Mouse (Mus musculus) heart, postnatal 14 days (tissue): Measurements from ENCODE around the gene Prkaa1. TPM values are rescaled to one million over a fixed set of nuclear protein-coding genes. Genes with fewer than 3 reads are reported as not detected.
"Not testable (repeated sequence)": the region's sequence is repeated elsewhere in the genome, so short reads cannot be mapped to it uniquely, and the experiment has no call there.

Experiments
- DNase-seq, 2 experiments: peaks; one replicate each; pipeline ENCODE4 v3.0.0; 2021 to 2022
- intact Hi-C: fragments of 180-260 bp; cut with DNase I; formaldehyde crosslinking; loops from one replicate; pipeline ENCODE4 v1.15.1; 2025
- total RNA-seq, 2 experiments: library from RNA; stranded (reverse); gene quantifications; 2 replicates each; pipeline ENCODE4 v1.2.3; 2021

Gene Prkaa1
- total RNA-seq, 2 experiments from 2014 or later: 14.0 to 15.7 TPM

- intact Hi-C loops: no loop called here
- no peak for DNase-seq
Observed at GRCm38 (mm10) chr15:5127487-5127886, 16.2 kb upstream of the Prkaa1 start.

DNA sequence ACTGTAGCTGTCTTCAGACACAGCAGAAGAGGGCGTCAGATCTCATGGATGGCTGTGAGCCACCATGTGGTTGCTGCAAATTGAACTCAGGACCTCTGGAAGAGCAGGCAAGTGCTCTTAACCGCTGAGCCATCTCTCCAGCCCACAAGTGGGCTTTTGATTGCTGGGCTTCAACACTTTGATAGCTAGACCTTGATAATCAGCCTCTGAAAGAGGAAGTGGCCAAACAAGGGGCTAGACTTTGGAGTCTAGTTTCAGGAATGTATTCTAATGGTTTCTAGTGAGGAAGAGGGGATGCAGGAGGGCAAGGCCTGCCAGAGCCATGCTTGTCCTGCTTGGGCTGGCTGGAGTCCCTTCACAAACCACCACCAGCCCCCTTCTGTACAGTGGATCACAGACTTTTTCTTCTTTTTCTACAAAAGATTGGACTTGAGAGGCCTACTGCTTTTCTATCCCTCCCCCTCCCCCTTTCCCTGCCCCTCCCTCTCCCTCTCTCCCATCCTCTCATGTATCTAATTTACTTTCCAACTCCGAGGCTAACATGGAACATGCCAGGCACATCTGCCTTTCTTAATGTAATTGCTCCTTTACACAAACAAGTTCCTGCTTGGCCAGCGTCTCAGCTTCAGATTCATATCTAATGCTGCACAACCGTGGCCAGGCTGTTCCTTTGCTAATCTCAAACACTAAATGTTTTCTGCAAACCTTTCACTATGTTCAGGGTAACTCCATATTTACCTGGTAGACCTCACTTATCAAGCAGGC is 15.3 kb upstream of the Prkaa1 start:
- intact Hi-C loops: no loop called here
- DNase-seq: no peak

DNA sequence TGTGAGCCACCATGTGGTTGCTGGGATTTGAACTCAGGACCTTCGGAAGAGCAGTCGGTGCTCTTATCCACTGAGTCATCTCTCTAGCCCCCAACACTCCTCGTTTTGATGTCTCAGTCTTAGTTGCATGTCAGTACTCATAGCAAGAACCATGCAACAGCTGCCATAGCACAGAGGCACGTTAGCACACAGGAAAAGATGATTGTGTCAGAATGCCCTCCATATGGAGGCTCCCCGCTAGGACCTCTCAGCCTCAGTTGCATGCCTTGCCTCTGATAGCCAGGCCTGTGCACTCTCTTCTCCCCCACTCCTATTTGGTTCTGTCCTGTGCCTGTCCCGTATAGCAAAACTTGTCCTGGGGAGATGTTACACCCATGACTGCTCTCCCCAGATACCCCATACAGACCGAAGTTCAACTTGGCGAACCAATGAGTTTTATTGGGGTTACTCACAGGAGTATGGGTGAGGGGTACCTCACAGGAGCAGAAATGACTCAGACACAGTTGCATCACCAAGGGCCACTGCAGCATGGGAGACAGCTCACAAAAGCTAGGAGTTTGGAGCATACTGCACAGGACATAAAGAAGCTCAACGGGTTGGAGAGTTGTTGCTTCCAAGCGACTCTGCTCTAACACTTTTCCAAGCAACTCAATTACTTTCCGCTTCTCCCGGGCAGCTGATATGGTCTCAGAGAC is 14.4 kb upstream of the Prkaa1 start:
- DNase-seq: no peak
- intact Hi-C loops: no loop called here

DNA sequence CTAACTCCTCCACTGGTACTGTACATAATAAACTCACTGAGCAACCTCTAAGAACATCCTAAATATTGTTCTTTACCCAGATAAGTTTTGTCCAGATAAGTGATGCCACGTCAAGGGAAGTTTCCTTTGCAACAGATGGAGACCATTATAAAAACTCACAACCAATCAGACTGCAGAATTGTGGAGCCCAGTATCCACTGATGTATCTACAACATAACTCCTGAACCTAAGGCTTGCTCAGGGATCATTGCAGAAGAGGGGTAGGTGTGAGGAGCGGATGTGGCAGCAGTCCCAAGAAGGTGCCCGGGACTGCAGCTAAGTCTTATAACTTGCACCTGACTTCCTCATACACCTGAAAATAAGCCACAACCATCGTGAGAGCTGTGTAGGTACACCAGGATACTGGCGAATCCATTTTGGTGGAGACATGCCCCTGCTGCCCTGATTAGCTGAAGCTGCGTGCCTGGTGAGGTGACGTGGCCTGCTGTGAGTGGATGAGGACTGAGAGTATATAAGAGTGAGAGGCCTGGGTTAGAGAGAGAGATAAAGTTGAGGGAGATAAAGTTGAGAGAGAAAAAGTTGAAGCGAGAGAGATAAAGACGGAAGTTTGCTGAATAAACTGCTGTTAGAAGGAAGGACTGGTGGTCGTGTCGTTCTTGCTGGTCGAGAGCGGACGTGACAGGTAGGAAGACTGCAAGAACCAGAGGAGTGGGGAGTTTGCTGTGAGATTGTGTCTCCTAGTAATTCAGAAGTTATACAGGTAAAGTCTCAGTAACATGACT is 12.6 kb upstream of the Prkaa1 start:
- intact Hi-C loops, DNase-seq: not testable (repeated sequence)

- intact Hi-C loops: no loop called here
Observed at GRCm38 (mm10) chr15:5133301-5133700, 10.4 kb upstream of the Prkaa1 start.

GRCm38 (mm10) chr15:5134179-5134578 is 9.5 kb upstream of the Prkaa1 start:
- intact Hi-C loops: no loop called here
- DNase-seq: no peak

More at GRCm38 (mm10) chr15:5133301-5133700, 10.4 kb upstream of the Prkaa1 start:
- no peak for DNase-seq

- intact Hi-C loops: no loop called here
Observed at GRCm38 (mm10) chr15:5134945-5135483, 8.6 kb upstream of the Prkaa1 start.

GRCm38 (mm10) chr15:5138021-5138856 is 5.4 kb upstream of the Prkaa1 start:
- no peak for DNase-seq
- intact Hi-C loops: no loop called here

More at GRCm38 (mm10) chr15:5134945-5135483, 8.6 kb upstream of the Prkaa1 start:
- no peak for DNase-seq

DNA sequence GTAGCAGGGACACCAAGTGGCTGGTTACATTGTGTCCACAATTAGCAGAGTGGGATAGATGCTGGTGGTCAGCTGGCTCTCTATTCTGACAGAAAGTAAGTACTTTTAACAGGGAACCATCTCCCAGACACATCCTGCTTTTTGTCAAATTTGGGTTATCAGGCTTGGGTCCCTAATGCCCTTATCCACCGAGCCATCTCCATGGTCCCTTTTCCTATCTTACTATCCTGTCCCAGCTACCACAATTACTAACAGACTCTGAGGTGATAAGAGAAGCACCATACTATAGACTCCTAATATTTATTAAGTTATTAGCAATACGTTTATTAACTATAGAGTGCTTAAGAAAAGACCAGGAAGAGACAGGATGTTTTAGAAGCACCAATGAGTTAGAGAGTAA is 4.3 kb upstream of the Prkaa1 start:
- intact Hi-C loops: no loop called here
- DNase-seq: no peak

DNA sequence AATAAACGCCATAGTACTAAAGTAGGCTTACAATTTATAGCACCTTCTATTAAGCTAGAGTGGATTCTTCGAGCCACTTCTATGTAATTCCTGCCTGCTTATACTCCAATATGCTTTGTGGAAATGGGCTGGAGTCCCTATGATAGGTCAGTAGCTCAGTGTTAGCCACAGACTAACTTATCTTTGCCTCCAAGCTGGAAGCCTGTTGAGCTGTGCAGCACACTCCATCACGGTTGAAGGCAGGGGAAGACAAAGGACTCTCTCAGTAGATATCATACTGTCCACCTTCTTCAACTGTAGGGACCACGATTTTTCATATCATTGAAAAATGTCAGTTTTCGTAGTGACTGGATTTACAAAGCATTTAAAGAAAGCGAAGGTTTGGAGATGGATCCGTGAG is 3.8 kb upstream of the Prkaa1 start:
- DNase-seq: no peak
- intact Hi-C loops: loop anchor here (5.0 kb wide), 1 partner anchor 47 kb away; the partner anchor contains the start of gene Ttc33

GRCm38 (mm10) chr15:5140357-5140756 is 3.3 kb upstream of the Prkaa1 start:
- no peak for DNase-seq
- intact Hi-C loops: loop anchor here (5.0 kb wide), 1 partner anchor 47 kb away; the partner anchor contains the start of gene Ttc33

DNA sequence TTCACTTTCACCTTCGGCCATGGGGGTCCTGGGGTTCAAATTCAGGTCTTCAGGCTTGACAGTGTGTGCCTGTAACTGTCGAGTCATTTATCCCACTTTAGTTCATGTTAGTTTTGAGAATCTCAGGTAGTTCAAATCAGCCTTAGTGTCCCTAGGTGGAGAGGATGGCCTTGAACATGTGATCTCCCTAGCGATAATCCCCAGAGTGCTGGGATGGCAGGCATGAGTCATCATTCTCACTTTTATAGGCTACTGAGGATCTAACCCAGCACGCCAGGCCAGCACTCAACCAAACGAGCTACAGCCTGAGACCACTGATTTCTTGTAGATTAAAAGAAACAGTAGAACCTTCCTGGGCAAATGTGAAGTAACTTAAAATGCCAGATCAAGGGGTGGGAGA is 1.6 kb upstream of the Prkaa1 start:
- intact Hi-C loops: loop anchor here (5.0 kb wide), 1 partner anchor 45 kb away; the partner anchor contains the start of gene Ttc33
- no peak for DNase-seq

GRCm38 (mm10) chr15:5142714-5143113 is 947 bp upstream of the Prkaa1 start:
- intact Hi-C loops: loop anchor here (1.0 to 5.0 kb wide), 2 partner anchors 25 to 45 kb away; partner anchors contain the start of gene Ttc33

GRCm38 (mm10) chr15:5144021-5144778 is 539 bp downstream of the Prkaa1 start:
- DNase-seq: peak; percentile 76 to 80
- intact Hi-C loops: loop anchor here (5.0 kb wide), 1 partner anchor 43 kb away; the partner anchor contains the start of gene Ttc33

More at GRCm38 (mm10) chr15:5142714-5143113, 947 bp upstream of the Prkaa1 start:
- DNase-seq: no peak

DNA sequence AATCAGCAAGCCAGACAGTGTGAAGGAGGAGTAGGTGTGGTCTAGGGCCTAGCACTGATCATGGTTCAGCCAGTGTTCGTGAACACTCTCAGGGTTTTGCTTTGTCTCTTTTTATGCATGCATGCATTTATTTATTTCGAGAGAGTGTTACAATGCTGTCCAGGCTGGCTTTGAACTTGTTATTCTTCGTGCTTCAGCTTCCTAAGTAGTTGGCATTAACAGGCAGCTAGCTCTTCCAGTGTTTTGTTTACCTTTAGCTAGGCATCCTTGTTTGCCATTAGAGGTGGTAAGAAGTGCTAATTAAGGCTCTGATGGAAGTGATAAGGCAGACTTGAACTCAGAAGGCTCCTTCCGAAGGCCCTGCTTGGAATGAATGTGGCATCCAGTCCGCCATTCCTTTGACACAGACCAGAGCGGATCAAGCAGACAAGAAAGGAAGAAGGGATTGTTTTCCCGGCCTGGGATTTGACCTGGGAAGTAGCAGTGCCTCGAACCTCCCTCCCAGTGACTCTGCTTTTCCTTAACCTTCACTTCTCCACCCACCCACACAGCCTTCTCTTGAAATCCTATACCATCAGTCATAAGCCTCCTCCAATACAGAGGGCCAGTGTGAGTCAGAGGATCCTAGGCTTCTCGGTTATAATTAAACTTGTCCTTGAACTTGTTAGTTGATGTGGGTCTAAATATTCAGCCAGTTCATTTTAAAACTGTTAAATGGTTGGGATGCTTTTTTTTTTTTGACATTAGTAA is 1.7 kb downstream of the Prkaa1 start:
- intact Hi-C loops: no loop called here
- no peak for DNase-seq

DNA sequence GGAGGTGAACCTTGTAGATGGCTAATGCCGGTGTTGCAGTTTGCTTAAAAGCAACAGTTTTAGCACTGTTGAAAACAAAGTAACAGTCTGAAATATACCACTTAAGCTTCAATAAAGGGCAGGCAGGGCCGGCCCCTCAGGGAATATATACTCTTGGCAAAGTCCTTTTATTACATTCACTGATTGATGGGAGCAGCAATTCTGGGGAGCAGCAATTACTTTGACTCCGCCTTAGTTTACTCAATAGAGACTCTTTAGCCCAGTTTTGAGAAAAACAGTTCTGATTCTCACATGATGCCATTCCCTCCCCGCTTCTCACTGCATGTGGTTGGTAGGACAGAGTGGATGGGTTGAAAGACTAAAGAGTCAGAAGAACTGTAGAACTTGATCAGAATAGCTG is 5.5 kb downstream of the Prkaa1 start:
- intact Hi-C loops: no loop called here
- DNase-seq: no peak

GRCm38 (mm10) chr15:5152171-5152570 is 8.5 kb downstream of the Prkaa1 start:
- intact Hi-C loops: no loop called here
- DNase-seq: no peak

GRCm38 (mm10) chr15:5154621-5155020 is 11.0 kb downstream of the Prkaa1 start:
- intact Hi-C loops: no loop called here
- no peak for DNase-seq
